1 mouse cellular context compared by ENCODE assay signal in genomic region chr16:93549287-93549686, GRCm38 (mm10).
TF ChIP-seq lines count a peak whose summit lies in the region.

No protein-coding gene starts in this region.

TF ChIP-seq in MEL, 35 proteins besides CTCF, POLR2A, EP300 and RAD21 (continued from another document):
- TF ChIP-seq USF2 (IDR thresholded peaks at IDR 0.05; ENCODE audit: borderline replicate concordance in 1 of 2, insufficient read depth in 1 of 2, low read depth in 1 of 2, low read length in 2 of 2), result no peak
- TF ChIP-seq SMC3 (IDR thresholded peaks at IDR 0.05; ENCODE audit: low read depth, low read length), result no peak
- no peak for TF ChIP-seq GATA1 (IDR thresholded peaks at IDR 0.05; ENCODE audit: low read depth, low read length)
- no peak for TF ChIP-seq TBP (IDR thresholded peaks at IDR 0.05; ENCODE audit: low read depth, low read length)
- TF ChIP-seq ELF1 (IDR thresholded peaks at IDR 0.05; ENCODE audit: low read depth, low read length), result no peak
TF ChIP-seq in MEL: peak in this region for 0.
